Mouse (Mus musculus) c-Kit-positive CD71-positive TER-119-positive erythroid progenitor cells, embryonic 14.5 days (primary cell): ENCODE measurements around the gene Ddb2.

Source experiments
- DNase-seq: peaks from one replicate; pipeline ENCODE4 v3.0.0-alpha.2; 2013; ENCODE audit warnings: low spot score

Ddb2 gene

GRCm38 (mm10) chr2:91254725-91255380, 18.1 kb upstream of the Ddb2 start:
- no peak for DNase-seq

GRCm38 (mm10) chr2:91252512-91252911, 15.7 kb upstream of the Ddb2 start:
- DNase-seq, result no peak

GRCm38 (mm10) chr2:91252001-91252400, 15.2 kb upstream of the Ddb2 start:
- no peak for DNase-seq

- DNase-seq, result no peak
Measured at GRCm38 (mm10) chr2:91248366-91248765, 11.6 kb upstream of the Ddb2 start.

- DNase-seq, result peak; percentile 66
Measured at GRCm38 (mm10) chr2:91244557-91245228, 7.9 kb upstream of the Ddb2 start.

- no peak for DNase-seq
Measured at GRCm38 (mm10) chr2:91243416-91243815, 6.6 kb upstream of the Ddb2 start.

GRCm38 (mm10) chr2:91242547-91242946, 5.8 kb upstream of the Ddb2 start:
- no peak for DNase-seq

- peak; percentile 26 for DNase-seq
Measured at GRCm38 (mm10) chr2:91237511-91238080, 814 bp upstream of the Ddb2 start.

- DNase-seq, result no peak
Measured at GRCm38 (mm10) chr2:91229735-91230134, 7.0 kb downstream of the Ddb2 start.

GRCm38 (mm10) chr2:91223614-91224013, 13.2 kb downstream of the Ddb2 start:
- DNase-seq, result no peak

- no peak for DNase-seq
Measured at GRCm38 (mm10) chr2:91220501-91220900, 16.3 kb downstream of the Ddb2 start.

- no peak for DNase-seq
Measured at GRCm38 (mm10) chr2:91217032-91217431, 19.8 kb downstream of the Ddb2 start.

GRCm38 (mm10) chr2:91213311-91213710, 23.5 kb downstream of the Ddb2 start:
- DNase-seq, result no peak

- no peak for DNase-seq
Measured at GRCm38 (mm10) chr2:91206254-91206775, 30.5 kb downstream of the Ddb2 start.

- no peak for DNase-seq
Measured at GRCm38 (mm10) chr2:91202972-91203656, 33.7 kb downstream of the Ddb2 start.

- peak; percentile 87 for DNase-seq
Measured at GRCm38 (mm10) chr2:91202222-91202971, 34.4 kb downstream of the Ddb2 start, which contains the start of the genes Nr1h3 and Acp2. Gene Nr1h3 (minus strand): TSS chr2:91202834. Gene Acp2 (plus strand): TSS chr2:91202885.

GRCm38 (mm10) chr2:91198888-91199287, 37.9 kb downstream of the Ddb2 start:
- DNase-seq, result no peak

- DNase-seq, result no peak
Measured at GRCm38 (mm10) chr2:91196577-91197001, 40.2 kb downstream of the Ddb2 start.

- DNase-seq, result no peak
Measured at GRCm38 (mm10) chr2:91194624-91195332, 42.0 kb downstream of the Ddb2 start.

- no peak for DNase-seq
Measured at GRCm38 (mm10) chr2:91190501-91190900, 46.3 kb downstream of the Ddb2 start.

- no peak for DNase-seq
Measured at GRCm38 (mm10) chr2:91187431-91187830, 49.4 kb downstream of the Ddb2 start.
